Mouse (Mus musculus) brain, embryonic 14.5 days (tissue): ENCODE data around the gene Arhgef3.

Source experiments
- CTCF ChIP-seq: fragments of 200-500 bp; IDR thresholded peaks from 2 replicates; pipeline ENCODE4 v1.5.1; 2012; ENCODE audit warnings: inconsistent platforms, mild to moderate bottlenecking, moderate library complexity, borderline replicate concordance; ENCODE audit not compliant: insufficient read depth, insufficient read length; ENCODE audit errors: extremely low read depth
- POLR2A ChIP-seq: fragments of 200-500 bp; IDR thresholded peaks from 2 replicates; pipeline ENCODE4 v1.6.1; 2012; ENCODE audit warnings: mild to moderate bottlenecking, inconsistent platforms, borderline replicate concordance; ENCODE audit not compliant: poor library complexity, insufficient read depth, insufficient read length, severe bottlenecking; ENCODE audit errors: extremely low read depth

DNA sequence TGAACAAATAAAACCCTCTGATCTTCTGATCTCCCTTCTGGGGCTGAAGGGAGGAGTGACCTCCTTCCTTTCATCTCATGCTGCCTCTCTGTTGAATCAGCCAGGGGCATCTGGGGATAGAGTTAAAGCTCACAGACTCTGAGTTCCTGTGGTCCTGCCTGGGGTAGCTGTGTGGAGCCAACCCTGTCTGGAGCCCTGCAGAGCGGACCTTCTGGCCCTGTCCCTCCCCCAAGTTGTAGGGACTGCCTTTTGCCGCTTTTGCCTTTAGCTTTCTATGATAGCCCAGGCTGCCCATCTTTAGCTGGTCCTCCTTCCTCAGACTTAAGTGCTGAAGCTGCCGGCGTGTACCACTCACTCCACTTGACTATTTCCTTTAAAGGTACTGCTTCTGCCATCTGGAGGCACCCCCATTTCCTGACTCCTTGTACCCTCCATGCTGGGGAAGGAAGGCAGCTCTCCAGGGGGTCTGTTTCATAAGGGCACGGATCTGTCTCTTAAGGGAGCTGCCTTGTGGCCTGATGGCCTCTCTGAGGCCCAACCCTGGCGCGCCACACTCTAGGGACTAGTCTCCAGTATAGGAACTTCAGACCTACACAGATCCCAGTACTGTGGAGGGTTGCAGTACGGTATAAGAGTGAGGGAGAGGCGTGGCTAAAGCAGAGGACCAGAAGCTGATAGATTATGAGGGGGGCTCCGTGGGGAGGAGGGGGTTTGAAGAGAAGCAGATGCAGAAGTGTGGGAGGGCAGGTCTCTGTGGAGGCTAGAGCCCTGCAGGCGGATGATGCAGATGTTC, 68.1 kb downstream of the Arhgef3 start:
- TF ChIP-seq CTCF (no peak), POLR2A (no peak)
